Mouse (Mus musculus): ENCODE measurements around the gene Lrp8.
A peak's percentile ranks its signal among the peaks of the same experiment; 100 is the strongest.

Lrp8 gene

DNA sequence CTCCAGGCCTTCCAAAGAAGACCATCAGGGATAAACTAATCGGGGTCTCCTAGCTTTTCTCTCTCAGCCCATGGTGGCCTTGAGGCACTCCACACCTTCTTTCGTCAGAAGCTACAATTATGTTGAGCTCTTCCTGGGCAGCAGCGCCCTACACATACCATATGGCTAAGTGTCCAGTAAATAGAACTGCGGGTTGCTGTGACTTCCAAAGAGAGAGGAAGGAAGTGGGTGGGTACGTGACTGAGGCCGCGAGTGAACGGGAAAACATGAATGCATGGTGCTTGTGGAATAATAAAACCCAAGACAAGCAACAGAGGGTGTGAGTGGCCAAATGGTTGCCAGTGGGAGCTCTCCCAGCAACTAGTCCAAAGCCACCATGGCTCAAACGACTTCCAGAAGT lies 47.6 kb downstream of the Lrp8 start:
- no peak for DNase-seq

DNA sequence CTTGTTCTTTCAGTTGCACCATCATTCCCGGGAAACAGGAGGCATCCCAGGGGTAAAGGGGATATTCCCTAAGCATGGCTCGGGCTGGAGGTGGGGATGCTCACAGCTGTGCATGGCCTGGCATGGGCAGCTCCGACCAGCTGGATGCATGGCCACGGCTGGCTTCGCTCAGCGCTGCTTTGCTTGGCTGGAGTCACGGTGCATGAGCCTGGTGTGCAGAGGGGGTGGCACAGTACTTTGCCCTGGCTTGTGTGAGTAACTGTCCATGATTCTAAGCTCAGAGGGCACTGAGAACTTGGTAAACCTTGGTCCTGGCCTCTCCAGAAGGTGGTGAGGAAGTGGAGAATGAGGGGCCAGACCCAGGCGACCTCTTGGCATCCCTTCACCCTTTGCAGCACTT lies 48.0 kb downstream of the Lrp8 start:
- no peak for DNase-seq

DNA sequence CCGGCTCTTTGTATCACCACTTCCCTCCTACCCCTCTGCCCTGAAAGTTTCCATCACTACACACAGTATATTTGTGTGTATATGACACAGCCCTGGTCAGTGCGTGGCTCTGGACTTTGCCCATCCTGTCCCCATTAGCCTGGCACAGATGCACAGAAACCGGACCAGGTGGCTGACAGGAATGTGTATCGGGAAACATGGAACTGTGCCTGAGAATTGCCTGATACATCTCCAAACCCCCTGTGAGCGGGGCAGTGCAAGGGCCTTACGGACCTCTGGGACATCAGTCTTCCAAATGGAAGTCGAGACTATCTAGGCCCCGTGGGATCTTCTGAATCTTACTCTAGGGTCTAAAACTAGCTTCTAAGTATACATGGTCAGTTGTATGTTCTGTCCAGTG lies 51.3 kb downstream of the Lrp8 start:
- DNase-seq = no peak

DNA sequence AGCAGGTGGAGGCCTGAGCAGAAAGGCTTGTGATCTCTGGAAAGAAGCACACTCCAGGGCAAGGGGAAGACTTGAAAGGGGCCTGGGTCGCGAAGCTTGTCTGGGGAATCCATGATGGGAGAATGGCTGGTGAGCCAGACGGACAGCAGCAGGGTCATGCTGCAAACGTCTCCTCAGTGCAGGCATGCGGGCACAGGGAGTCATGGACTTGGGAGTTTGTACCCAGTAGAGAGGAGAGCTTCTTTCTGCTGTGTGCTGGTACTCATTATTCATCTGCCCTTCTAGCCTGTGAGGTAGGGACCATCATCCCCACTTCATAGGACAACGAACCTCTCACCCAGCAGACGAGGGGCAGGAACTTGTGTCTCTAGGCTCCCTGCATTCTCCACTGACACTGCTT lies 51.8 kb downstream of the Lrp8 start:
- no peak for DNase-seq

DNA sequence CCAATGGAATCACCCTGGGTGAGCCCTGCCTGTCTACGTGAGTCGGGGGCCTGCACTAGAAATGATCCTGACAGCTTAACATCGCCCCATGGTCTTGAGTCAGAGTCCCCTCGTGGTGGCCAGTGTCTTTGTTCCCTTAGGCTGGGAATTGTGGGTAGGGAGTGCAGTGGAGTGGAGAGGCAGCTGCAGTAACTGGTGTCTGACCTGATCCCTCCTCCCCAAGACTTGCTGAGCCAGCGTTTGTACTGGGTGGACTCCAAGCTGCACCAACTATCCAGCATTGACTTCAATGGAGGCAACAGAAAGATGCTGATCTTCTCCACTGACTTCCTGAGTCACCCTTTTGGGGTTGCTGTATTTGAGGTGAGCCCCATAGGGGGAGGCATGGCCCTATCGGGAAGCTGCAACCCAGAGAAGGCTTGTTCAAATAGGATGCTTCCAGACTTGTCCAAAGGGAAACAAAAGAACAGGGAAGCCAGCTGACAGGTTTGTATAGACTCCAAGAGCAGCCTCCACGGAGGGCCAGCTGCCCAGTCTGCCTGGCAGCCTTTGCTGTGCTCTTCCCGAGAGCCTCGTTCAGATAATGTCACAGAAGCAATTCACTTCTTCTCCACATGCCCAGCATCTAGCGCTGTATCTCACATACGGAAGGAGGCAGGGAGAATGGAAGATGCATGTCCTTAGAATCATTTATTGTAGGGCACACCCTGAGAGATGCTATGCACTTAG lies 55.1 kb downstream of the Lrp8 start:
- no peak for DNase-seq

DNA sequence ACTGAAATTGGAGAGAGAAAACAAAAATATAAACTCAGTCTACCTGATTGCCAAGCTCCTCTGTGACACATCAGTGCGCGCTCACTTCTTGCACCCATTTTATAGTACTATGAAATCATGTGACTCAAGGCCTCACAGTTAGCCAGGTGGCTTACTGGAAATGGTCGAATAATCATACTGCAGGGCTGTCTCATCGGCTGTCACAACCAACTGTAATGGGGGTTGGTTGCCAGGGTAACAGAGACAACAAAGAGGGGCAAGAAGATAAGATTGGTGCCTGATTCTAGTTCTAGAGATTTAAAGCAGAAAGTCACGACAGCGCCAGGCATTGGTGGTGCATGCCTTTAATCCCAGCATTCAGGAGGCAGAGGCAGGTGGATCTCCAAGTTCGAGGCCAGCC lies 56.9 kb downstream of the Lrp8 start:
- no peak for DNase-seq

DNA sequence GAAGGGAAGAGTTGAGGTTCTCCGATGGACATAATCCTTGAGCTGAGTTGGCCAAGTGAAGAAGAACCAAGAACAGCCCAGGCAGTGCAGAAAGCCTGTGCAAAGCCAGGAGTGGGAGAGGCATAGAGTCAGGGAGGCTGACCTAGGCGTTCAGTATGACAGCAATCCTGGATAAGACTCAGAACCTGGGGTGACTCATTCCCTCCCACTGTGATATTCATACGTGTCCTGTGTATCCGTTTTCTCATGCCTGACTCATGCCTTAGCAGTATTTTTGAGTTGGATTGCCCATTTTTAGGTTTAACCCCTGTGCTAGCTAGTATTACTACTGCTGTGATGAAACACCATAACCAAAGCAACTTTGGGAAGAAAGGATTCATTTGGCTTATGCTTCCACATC lies 62.8 kb downstream of the Lrp8 start:
- DNase-seq = no peak

DNA sequence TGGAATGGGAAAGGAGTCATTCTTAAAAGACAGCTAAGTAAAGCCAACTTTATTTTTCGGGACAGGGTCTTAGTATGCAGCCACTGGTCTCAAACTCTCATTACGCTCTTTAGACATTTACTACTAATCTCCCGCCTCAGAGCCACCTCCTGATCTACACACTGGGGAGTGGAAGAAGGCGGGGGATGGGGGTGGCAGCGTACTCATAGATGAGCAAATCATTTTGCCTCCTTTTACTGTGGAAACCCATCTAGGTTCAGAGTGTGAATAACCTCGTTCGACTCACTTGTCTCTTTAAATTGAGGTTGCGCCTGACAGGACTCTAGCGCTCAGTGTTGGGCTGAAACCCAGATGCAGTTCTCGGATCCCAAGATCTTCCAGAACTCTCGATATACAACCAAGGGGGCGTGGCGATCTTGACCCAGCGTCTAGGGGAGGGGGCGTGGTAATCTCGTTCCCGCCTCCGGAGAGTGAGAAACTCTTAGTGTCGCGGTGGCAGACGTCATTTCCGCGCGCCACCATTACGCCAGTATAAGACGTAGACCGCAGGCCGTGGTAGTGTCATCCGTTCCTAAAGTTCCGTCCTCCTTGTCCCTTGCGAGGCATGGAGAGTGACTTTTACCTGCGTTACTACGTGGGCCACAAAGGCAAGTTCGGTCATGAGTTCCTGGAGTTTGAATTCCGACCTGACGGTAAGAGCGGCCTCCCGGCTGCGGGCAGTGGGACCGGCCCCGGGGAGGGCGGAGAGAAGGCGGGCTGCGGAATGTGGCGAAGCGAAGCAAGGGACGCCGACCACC lies 77.4 kb downstream of the Lrp8 start, which contains the start of gene Magoh:
Gene Magoh, plus strand, starts transcription at position 502 of the 797 bp plus-strand sequence.
- peak; percentile 98 for DNase-seq

DNA sequence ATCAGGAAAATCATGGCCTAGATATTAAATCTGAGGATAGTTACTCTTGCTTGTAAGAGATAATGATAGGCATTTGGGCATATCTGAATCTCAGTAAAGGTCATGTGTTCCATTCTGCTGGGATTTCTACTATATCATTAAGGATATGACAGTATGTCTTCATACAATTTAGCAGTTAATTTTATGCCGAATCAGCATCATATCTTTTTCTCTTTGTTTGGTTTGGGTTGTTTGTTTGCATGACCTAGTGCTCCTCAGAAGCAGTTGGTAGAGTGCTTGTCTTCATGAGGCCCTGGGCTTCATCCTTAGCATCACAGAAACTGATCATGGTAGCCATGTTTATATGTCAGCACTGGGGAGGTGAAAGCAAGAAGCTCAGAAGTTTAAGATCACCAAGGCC lies 79.6 kb downstream of the Lrp8 start:
- no peak for DNase-seq

DNA sequence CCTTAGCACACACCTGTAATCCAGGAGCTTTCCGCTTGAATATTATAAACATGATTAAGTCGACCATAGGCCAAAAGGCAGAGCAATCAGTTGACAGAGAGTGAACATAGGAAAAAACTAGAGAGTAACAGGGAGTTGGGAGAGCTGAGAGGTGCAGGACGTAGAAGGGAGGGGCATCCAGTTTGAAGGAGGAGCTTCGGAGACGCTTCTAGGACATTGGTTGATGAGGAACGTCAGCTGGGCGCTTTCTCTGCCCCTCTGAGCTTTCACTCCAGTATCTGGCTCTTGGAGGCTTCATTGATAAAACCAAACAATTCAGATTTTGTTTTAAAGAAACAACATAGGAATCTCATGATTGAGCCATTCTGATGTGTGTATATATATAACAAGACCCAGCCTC lies 84.3 kb downstream of the Lrp8 start:
- DNase-seq = no peak

DNA sequence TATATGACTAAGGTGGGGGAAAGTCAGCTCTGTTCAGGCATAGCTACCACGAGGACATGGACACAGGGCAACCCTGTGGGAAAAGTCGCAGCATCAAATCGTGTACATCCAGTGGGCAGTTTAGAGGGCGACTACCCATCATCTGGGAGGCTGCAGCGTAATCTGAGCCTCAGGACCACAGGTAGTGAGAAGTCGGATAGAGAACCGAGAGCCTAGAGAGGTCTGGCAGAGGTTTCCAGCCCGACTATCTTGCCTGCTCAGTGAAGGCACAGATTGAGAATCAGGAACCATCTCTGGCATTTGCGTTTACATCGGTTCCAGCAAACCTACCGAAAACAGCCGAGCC lies 87.3 kb downstream of the Lrp8 start:
- no peak for DNase-seq

DNA sequence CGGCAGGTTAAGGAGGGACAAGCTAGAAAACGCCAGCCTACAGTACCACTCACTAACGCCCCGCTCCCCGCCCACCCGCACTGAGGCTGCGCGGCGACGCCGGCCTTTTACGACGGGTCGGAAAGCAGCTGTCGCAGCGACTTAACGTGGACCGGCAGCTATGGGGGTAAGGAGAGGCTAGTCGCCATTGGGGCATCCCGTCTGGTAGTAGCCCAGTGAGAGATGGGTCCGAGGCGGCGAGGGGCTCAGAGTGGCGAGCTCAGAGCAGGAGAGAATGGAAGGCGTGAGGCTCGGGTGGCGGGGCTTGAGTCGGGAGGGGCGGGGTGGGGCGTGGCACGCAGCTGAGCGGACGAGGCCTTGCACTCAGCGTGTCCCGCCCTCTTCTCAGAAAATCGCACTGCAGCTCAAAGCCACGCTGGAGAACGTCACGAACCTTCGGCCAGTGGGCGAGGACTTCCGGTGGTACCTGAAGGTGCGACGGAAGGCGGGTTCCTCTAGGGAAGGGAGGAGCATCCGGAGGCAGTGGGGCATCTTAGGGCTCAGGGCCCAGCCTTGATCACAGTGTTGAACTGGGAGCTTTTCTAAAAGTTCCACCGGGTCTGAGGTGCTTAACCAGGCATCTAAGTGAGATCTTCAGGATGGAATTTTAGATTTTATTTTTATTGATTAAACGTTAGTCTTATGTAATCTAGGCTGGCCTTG lies 87.8 kb downstream of the Lrp8 start, which contains the start of gene 0610037L13Rik:
Gene 0610037L13Rik, plus strand, starts transcription at position 83 of the 702 bp plus-strand sequence.
- peak; percentile 91 for DNase-seq

DNA sequence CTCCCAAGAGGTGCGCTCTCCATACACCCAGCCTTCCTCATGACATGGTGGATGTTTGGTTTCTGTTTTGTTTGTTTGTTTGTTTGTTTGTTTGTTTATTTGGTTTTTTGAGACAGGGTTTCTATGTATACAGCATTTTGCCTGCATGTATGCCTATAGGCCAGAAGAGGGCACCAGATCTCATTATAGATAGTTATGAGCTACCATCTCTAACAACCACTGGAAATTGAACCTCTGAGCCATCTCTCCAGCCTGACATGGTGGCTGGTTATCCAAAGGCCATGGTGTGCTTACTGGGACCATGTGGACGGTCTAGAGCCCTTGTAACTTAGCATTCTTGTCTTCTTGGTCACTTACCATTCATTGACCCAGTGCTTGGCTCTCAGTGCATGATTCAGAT lies 90.6 kb downstream of the Lrp8 start:
- DNase-seq = no peak

DNA sequence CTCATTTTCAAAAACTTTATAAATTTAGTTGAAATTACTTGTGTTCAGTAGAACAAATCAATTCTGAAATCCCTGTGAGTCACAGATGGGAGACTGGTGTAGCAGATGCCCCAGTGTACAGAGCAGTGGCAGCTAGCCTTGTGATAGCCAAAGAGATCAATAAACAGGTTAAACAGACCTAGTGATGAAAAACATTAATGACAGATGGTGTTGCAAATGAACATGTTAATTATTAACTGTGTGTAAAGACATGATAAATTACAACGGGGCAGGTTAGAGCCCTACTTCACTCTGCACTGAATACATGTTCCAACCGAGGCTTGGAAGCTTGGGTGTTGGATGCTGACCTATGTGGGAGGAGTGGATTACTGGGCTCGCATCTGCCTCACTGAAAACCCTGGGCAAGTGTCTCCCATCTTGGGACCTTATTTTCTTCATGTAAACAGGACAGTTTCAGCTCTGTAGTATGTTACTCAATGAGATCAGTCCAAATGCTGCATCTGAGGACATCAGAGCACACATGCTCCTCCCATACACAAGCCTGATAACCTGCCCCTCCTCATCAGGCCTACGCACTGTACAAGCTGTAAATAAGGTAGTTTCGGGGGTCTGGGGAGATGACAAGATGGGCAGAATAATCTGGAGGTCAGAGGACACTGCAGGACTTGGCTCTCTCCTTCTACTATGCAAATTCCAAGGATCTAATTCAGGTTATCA lies 97.3 kb downstream of the Lrp8 start:
- DNase-seq = no peak

DNA sequence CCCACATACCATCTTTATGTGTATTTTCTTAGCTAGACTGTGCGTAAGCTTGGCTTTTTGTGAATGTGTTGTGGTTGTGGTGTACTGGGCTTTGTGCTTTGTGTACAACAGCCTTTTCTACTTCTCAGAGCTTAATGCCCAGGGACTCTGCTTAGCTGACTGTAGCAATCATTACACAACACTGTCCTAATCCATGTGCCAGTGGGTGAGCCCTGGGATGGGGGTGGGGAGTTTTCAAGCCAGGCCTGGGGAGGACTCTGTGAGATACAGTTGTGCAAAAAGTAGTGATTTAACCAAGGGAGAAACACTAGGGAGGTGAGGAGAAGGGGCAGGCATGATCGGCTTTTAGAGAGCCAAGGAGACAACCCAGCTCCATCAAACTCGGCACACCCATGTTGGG lies 98.1 kb downstream of the Lrp8 start:
- no peak for DNase-seq

DNA sequence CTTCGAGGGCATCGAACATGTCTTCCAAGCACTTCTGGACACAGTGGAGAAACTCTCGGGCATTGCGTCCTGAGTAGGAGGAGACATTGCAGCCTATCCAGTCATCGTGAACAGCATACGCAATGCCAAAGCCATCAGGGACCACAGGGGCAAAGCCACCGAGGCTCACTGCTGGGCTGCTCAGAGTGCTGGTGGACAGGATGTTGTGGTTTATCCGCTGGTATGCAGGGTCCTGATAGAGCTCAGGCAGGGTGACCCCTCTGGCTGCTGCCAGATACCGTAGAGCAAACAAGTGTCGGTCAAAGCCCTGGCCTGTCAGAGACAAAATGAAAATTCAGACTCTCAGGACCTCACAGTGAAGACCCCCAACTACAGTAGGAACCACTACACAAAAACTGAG lies 102.2 kb downstream of the Lrp8 start:
- no peak for DNase-seq

DNA sequence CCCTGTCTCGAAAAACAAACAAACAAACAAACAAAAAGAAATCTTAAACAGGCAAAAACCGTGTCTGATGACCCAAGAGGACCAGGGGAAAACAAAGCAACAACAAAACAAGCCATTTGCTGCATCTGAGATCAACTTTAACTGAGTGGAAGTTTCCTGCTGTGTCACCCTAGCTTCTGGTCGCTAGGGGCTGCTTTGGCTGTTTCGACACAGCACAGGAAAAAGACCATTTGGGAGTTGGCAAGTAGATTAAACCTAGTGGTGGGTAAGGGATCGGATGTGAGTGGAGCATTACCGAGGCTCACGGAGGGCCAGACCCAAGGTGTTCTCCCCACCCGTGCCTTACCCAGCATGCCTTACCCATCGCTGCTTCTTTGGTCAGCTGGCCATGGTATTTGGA lies 104.5 kb downstream of the Lrp8 start:
- no peak for DNase-seq

DNA sequence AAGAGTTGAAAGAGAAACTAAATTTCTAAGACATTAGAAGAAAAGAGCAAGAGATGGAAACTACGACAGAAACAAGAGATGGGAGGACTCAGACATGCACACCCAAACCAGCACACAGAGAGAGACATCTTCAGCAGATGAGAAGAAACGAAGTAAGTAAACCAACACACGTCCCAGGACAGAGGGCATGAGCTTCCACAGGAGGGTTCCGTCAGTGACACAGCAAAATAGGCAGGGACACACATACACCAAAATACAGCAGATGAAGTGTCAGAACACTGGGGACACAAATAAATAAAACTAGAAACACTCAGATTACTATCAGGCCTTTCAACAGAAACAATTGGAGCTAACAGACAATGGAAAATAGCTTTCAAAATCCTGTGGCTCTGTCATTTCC lies 108.0 kb downstream of the Lrp8 start:
- DNase-seq = no peak

DNA sequence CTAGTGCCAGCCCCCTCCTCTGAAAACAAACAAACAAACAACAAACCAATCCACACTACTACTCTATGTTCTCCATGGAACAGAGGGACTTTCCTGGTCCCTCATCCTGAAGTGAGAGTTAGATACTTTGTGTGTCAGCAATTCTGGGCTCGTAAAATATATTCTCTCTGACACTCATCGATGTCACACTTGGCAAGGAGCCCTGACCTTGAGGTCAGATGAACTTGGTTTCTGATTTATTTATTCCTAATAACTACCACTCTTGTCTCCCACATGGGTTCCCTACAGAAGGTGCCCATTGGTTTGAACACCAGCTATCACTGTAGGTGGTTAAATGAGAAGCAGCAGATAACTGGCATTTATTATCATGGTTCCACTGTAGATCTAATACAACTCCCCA lies 118.3 kb downstream of the Lrp8 start:
- no peak for DNase-seq

DNA sequence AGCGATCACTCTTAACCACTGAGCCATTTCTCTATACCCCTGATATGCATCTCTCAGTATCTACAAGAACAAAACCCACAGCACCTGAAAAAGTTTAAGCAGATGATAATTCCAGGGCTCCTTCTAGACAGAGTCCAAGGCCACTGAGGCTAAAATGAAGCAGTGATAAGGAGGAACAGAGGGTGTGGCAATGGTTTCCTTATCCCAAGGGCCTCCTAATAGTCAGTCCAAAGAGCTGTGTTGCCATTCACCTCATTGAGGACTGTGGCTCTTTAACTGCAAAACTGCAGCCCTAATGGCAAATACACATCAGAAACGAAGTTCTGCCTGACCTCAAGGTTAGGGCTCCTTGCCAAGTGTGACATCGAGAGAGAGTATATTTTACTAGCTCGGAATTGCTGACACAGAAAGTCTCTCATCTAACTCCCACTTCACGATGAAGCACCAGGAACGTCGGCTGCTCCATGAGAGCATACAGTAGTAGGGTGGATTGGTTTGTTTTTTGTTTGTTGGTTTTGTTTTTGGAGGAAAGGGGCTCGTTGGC lies 119.2 kb downstream of the Lrp8 start:
- no peak for DNase-seq

DNA sequence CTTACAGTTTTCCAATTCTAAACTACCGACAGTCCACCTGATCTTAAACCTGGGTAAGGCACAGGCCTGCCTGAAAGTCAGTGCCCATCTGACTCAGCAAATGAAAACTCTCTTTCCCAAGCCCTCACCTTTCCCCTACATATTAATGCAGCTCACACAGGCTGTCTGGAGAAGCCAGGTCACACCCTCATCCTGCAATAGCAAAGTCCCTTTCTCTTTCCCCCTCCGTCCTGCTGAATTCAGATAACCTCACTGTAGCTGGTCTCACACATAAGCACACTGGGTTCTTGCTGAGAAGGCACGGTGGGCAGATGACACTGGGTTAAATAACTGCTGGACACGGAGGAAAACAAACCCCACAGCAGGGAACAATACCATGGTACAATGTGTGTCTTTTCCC lies 119.9 kb downstream of the Lrp8 start:
- DNase-seq = peak; percentile 5

DNA sequence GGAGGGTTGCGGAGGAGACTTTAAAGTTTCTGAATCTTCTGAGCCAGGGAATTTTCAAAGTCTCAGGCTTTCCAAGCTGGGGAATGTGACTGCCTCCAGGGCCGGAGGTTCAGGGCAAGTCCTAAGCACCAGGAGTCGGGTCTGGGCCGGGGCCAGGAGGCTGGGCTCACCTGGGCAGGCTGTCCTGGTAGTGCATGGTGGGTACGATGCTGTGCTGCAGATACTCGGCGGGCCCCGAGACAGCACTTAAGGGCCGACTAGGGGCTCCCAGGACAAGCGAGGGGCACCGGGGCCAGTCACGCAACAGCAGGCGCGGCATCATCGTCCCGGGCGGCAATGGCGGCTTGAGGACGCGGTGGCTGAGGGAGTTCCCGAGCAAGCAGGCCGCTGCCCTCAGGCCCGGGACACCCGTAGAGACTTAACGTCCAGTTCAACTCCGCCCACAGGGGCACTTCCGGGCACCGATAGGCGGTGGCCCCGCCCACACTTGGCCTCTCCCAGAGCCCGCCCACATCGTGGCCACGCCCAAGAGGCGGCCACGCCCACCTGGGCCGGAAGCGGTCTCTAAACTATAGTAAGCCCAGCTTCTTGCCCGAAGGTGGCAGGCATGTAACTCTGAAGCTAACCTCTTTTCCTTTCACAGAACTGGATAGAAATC lies 121.2 kb downstream of the Lrp8 start, which contains the start of gene Cpt2:
Gene Cpt2, minus strand, starts transcription at position 466 of the 658 bp plus-strand sequence.
- peak; percentile 96 for DNase-seq
